Mouse (Mus musculus) gastrocnemius, postnatal 36 days (tissue): Measurements from ENCODE around the gene Rbfox3. TPM values are rescaled to one million over a fixed set of nuclear protein-coding genes. Genes with fewer than 3 reads are reported as not detected.

Experiments used
- DNase-seq, 2 experiments: peaks; one replicate each; pipeline ENCODE4 v3.0.0; 2022
- intact Hi-C: fragments of 180-260 bp; cut with DNase I; formaldehyde crosslinking; loops from one replicate; pipeline ENCODE4 v1.15.1; 2025
- total RNA-seq, 2 experiments: library from RNA; stranded (reverse); gene quantifications; 2 replicates each; pipeline ENCODE4 v1.2.3; 2021

The Rbfox3 gene
- total RNA-seq, 2 experiments from 2014 or later: 0.37 TPM; not detected in 1

DNA sequence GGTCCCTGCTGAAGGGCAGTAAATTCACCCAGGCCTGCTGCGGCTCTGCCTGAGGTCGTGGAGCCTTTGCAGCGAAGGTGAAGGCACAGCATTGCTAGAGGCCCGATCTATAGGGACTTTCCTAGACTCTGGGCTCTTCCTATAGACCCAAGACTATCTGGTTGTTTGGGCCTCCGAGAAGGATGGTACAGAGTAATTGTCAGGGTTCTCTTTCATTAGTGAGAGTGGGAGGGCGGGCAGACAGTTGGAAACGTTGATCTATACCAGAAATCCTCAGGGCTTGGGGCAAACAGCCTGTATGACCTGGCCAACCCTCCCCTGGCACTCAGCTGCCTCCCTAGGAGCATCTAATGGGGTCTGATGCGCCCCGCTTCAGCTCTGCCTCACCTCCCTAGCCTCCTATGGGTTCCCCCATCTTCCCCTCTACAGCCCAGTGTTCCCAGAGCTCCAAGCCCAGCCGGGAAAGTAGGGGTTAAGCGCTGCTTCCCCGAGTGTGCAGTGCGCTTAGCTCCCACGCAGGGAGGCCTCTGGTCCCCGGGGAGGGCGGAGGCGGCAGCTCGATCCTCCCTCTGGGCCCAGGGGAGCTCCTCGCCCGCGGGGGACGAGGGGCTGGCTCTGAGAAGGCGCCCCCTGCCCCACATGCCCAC, 4.5 kb downstream of the Rbfox3 start:
- intact Hi-C loops: no loop called here
- DNase-seq: no peak

DNA sequence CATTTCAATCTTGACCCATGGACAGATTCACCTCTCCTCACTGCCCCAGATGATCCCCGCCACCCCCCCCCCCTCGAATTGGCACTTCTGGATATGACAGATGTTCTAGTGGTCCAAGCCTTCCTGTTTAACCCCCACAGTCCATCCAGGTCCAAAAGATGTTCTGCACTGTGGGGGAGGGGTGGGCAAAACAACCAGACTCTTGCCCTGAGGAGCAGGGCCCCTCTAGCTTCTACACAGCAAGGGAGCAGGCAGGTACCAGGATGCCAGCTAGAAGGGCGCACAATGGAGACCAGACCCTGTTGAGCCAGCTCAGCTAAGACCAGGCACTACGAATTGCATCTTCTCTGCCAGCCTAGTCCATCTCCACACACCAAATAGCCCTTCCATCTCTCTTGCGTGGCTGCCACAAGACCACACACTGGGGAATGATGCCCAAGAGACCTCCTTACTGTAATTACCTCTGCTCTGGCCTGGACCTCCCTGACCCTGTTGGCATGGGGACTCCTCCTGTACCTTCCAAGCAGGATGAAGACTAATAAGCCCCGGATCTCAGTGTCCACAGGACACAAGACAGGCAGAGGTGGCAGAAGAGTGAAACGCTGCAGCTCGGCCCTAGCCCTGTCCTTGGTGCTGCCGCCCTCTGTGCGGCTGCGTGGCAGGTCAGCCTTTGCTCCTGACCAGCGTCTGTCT, 5.1 kb downstream of the Rbfox3 start:
- intact Hi-C loops: no loop called here
- DNase-seq: no peak

DNA sequence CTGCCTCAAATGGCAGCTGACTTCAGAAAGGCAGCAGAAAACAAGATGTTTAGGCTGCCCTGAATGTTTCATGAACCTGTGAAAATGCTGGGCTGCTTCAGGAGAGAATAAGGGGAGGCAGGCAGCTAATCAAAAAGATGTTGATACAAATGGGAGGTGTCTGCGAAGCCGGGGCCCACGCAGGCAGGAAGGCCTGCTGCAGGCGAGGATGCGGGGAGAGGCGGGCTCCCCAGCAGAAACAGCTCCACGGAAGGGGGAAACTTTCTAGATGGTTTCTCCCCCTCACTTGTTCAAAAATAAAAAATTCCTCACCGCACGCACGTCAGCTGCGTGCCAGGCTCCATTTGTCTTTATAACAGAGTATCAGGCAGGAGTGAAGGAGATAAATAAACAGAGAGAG, 5.7 kb downstream of the Rbfox3 start:
- intact Hi-C loops: no loop called here
- no peak for DNase-seq

DNA sequence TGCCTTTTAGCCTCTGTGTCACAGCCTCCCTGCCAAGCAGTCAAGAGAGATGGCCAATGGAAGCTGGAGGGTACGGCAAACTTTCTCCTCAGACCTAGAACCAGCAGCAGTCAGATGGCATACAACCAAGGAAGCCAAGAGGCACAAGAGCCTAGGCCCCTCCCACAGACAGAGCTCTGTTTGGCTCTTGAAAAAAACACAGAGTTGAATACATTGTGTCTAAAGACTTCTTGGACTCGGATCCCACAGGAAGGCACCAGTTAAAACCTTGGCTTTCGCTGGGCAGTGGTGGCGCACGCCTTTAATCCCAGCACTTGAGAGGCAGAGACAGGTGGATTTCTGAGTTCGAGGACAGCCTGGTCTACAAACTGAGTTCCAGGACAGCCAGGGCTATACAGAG, 7.1 kb downstream of the Rbfox3 start:
- DNase-seq: no peak
- intact Hi-C loops: no loop called here

DNA sequence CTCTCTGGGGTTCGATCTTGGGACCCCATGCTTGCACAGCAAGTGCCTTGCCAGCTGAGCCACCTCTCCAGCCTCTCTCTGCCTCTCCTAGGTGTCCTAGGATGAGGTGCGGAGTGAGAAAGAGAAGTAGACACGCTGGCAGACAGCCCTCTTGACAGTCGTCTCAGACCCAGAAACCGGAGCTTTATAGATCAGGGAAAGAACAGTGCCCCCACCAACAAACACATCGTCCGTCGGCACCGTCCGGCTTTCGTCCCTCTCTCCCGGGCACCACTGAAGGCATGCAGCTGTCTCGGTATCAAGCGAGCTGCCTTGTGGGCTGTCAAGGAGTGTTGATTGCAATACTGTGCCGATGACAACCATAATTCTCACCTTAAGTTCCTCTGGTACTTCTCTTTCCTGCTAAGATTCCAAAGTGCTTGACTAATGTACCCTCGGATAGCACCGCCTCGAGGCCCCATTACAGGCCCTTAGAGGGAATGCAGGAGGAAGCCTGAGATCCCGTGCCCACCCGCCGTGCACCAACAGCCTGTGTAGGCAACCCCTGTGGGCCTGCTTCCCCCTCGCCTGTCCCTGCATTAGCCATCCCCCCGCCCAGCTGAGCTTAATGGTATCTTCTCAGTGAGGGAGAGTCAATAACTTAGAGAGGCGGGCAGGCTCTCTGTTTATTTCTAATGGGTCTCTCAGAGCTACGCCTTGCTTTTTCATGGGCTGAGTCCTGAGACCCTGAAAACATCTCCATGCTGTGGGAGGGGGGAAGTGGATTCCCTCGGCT, 11.4 kb downstream of the Rbfox3 start:
- DNase-seq: no peak
- intact Hi-C loops: no loop called here

DNA sequence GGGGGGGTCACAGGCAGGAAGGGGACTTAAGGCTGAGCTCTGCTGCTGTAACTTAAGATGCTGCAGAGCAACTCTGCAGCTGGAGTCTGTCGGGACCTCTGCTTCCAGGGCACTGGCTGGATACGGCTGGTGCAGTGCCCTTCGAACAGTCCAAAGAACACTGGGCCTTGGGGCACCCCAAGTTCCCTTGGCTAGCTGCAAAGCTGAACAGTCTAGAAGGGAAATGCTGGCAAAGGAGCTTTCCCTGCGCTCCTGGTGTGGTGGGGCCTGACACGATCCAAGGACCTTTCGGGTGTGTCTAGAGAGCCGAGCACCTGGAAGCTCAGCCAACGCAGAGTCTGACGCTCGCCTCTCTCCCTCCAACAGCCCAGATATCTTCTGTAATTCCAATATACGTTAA, 12.8 kb downstream of the Rbfox3 start:
- no peak for DNase-seq
- intact Hi-C loops: no loop called here

DNA sequence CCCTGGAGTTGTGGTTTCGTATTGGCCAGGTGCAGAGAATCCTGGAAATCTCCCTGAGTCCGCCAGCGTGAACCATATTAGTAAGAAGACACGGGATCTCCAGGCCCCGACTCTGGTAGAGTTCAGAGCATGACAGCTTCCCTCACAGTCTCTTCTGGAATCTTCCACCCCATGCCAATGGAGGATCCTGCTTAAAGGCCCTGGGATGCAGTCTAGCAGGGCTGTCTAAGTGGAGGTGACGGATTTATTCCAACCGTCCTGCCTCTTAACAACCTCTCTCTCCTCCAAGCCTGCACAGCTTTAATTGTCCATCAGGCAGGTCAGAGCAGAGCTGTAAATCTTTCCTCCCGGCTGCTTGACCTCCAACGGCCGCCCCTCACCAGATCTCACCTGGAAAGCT, 13.2 kb downstream of the Rbfox3 start:
- intact Hi-C loops: no loop called here
- DNase-seq: no peak

DNA sequence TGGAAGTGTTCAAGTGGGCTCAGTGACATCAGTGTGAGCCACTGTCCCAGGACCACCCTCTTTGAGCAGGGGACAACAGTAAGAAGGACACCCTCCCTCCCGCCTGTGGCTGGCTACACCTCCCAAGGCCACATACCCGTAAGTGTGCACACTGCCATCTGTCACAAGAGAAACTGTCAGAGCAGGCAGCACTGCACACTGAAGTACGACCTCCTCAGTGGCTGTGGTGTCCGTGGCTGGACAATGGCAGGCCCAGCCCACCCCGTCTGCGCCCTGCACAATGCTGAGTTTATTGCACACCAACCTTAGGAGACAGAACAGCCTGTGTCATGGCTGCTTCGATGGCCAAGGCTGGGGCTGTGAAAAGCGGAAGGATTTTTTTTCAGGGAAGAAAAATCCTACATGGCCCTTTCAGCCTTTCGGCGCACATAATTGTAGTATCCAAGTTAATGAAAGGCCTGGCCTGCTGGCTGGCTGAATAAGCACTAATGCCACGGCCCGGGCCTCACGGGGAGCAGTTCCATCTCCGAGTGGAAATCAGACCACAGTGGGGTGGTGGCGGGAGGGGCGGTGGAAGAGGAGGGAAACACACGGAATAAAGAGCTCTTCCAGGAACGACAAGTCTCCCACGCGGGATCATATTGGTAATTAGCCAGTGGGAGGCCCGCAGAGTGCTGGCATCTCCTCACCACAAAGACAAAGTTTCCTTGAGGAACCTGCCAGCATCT, 14.1 kb downstream of the Rbfox3 start:
- intact Hi-C loops: no loop called here
- DNase-seq: no peak

DNA sequence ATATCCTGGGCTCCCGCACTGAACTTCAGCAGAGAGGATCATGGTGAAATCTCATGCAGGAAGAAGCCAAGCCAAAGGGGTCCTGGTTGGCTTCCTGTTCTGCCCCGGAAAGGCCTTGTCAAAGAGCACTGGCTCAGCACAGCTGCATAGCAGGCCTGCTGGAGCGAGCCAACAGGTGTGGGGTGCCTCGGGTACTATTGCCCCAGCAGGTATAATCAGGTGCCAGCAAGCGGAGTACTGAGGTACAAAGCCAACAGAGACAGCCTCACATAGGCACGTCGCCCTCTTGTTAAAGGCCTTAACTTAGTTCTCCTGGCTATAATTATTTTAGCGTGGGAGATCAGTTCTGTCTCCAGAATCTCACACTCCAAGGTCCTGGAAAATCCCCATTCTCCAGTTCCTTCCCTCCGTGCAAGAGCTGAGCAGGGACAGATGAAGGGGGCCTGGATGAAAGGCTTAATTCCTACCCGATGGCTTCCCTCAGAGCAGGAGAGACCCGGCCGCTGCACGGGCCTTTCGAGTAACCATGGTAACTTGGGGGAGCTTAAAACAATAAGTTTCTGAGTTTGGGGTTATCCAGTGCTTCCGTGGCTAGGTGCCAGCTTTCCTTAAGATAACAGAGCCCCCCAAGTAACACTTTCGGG, 15.2 kb downstream of the Rbfox3 start:
- DNase-seq: no peak
- intact Hi-C loops: no loop called here

DNA sequence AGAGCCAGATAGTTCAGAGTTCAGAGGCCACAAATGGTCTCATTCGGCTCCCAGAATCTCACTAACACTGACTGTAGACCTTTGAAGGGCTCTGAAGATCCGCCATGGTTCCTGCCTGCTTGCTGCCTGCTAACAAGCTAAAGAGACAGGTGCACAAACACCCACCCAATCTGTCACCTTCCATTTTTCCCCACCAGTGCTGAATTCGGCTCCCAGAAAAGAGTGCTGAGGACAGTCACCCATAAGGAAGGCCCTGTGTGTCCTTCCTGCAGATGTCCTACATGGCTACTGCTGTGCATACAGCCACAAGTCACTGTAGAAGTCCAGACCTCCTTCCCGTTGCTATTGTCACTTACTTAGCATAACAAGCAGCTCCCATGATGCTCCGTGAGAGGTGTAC, 16.6 kb downstream of the Rbfox3 start:
- intact Hi-C loops: no loop called here
- DNase-seq: no peak

DNA sequence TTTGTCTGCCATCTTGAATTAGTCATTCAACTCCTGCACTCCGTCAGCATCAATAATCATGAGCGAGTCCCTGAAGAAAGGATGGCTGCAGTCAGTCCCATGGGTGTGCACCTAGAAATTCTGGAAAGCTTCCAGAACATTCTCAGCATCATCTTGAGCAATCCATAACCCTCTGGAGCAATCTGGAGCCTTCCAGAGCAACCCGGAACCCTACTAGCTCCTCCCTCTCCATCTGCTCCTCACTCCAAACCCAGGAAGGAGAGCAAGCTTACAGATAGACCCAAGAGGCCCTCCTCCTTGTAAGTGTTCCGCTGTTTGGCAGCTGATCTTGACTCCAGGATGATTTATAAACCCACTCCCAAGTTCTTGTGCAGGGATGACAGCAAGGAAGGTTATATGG, 17.2 kb downstream of the Rbfox3 start:
- no peak for DNase-seq
- intact Hi-C loops: no loop called here

DNA sequence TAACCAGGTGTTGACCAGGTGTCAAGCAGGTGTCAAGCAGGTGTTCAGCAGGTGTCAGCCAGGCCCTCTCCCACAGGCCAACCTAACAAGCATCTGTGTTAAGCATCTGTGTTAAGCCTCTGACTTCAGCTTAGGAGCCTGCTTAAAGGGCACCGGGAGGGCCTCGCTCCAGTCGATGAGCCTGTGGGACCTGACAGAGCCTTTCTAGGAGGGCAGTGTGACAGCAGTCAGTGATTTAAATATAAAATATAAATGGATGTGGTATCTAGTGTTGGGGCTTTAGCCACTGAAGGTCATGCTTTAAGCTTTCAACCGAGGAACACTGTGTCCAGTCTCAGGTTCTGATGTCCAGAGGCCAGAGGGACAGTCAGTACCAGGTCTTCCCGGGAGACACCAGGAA, 18.5 kb downstream of the Rbfox3 start:
- no peak for DNase-seq
- intact Hi-C loops: no loop called here

DNA sequence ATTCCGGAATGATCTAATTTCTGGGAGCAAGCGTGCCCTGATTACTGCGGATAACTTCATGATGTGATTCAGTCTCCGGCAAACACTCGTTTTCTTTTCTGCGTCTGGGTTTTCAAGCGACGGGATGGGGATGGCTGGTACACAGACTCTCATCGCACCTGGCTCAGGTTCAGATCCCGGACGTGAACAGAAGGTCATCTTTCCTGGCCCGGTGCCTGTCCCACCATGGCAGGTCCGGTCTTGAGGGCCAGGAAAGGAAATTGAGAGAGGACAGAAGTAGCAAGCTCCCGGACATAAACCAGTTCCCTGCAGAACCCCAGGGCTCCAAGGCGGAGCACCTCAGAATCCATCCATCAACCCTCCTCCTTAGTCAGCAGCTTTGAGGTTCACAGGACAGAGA, 19.9 kb downstream of the Rbfox3 start:
- intact Hi-C loops: no loop called here
- no peak for DNase-seq

DNA sequence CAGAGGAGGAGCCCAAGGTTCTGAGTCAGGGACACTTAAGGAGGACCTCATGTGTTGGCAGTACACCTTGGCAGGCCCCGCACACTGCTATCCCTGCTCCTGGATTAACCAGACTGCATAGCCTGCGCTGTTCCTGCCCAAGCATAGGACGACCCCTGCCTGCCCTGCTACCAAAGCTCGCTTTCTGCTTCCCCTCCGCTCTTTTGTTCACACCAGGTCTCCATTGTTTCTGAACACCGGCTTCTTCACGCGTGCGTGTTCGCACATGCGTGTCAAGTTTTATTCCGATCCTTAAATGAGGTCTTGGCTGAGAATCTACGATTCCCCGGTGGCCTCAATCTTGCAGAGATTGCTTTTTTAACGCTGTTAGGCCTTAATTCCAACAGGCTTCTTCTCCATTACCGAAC, 20.4 kb downstream of the Rbfox3 start:
- intact Hi-C loops: no loop called here
- DNase-seq: no peak

DNA sequence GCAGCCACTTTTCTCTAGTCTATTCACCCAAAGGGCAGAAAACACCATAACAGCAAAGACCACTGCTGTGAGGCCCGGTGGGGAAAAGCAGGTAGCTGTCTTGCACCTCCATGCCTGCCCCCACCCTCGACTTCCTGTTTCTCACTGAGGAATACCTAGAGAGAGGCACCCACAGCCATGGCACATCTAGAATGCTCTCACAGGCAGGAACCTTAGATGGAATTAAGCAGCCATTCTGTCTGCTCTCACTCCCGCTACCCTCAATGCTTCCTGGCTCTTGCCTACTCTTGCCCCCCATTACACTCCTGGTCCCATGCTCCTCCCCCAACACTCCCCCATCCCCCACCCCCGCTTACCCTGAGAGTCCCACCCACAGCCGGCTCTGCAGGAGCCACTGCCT, 20.9 kb downstream of the Rbfox3 start:
- no peak for DNase-seq
- intact Hi-C loops: no loop called here

DNA sequence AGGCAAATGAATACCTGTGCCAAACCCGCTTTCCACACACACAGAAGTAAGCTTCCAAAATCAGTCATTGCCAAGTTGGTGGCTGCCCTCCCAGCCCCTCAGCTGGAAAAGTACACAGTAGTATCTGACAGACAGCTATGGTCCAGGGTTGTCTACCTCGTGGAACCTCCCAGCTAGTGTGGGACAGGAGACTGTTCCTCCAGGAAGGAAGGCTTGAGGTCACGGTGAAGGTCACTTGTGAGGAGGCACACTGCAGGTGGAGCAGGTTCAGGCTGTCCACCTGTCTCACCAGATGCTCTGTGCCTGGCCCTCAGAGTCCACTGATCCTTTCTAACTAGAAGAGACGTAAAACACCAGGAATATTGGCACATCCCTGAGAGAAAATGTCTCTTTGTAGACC, 21.9 kb downstream of the Rbfox3 start:
- no peak for DNase-seq
- intact Hi-C loops: no loop called here

DNA sequence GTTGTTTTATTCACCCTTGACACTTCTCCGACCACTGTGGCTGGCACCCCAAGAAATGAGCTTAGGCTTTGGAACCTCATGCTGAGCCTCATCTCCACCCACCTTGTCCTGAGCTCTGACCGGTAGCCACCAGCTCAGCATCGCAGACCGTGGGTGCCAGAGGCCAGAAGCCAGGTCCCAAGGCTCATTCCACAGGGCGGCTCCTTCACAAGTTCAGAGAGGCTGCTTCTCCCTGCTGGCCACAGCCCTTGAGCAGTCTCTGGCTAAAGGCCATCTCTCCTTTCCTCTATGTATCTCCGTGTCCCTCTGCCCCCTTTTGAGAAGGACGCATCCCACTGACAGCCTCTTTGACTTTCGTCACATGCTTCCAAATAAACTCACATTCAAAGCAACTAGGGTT, 23.0 kb downstream of the Rbfox3 start:
- DNase-seq: no peak

DNA sequence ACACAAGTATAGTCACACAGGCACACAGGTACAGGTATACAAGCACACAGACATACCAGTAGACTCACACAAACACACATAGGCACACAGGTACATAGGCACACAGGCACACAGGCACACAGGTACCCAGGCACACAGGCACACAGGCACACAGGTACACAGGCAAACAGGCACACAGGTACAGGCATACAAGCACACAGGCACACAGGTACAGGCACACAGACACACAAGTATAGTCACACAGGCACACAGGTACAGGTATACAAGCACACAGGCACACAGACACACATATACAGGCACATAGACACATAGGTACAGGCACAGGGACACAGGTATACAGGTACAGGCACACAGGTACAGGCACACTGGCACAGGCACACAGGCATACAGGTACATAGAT, 24.2 kb downstream of the Rbfox3 start:
- no peak for DNase-seq
- intact Hi-C loops: no loop called here

More for the DNA sequence above, 23.0 kb downstream of the Rbfox3 start:
- intact Hi-C loops: no loop called here

DNA sequence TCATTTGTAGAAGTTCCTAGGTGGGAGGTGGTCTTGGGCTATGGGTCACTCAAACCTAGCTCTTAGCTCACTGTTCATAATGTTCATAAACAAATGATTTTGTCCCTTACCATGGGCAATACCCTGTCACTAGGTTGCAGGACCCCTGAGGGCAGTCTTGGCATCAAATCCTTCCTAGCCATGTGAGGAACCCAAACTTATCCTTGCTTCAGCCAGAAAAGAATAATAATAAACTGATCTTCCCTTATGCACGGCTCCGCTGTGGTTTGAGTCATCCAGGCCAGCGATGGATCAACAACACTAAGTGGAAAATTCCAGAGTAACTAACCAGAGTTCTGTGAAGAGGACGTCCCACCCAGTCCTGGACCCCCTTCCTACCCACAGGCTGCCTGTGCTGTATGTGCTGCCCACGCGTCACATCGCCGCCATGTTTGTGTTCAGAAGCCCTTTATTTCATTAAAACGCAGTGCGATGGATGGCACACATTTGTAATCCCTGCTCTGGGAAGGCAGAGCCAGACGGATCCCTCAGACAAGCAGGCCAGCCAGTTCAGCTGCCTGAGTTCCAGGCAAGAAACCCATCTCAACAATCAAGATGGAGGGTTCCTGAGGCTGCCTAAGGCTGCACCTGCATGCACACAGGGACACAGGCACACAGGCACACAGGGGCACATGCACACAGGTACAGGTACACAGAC, 25.0 kb downstream of the Rbfox3 start:
- no peak for DNase-seq
- intact Hi-C loops: no loop called here

DNA sequence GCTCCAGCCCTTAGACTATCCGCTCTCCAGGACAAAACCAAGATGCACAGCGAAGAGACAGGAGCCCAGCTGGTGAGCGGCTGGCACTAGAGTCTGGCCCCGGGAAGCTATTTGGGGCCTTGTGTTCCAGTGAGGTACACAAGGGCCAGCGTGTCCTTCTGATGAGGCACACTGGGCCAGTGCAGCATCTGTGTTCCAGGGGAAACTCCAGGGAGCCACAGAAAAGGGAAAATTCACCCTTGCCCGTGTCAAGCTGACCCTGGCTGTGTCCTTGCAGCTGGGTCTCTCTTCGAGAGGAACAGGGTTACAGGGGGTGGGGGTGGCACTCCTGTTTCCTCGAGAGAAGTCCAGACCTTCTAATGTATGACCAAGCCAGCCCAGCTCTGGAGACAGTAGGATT, 25.8 kb downstream of the Rbfox3 start:
- DNase-seq: no peak
- intact Hi-C loops: no loop called here
